In the genomic region with DNA sequence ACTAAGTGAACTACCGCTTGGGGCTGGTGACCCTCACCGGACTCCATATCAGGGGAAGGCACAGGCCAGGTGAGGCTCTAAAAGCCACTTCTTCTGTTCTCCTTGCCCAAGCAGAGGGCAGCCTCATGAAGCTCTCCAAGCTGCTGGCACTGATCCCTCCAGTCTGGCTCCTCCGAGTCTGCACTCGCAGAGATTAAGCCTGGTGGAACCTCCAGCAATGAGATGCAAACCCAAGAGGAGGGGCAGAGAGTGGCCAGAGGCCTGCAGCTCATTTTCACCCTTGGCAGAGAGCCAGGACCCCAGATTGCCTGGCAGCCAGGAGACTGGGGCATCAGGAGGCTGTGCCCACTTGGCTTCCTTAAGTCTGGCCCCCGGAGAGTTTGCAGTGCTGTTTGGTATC, we compare ENCODE assay signal across 10 mouse cellular contexts. TPM values are rescaled to one million over a fixed set of nuclear protein-coding genes. Genes with fewer than 3 reads are reported as not detected.
DNase-seq lines count a peak whose midpoint lies in the region; ATAC-seq lines count a peak whose summit lies in the region.
"Had no signal": no experiment of that assay in that cellular context is flagged by ENCODE, and none has a peak within 500 bp of the region (broad histone marks: within the 10 kb centered on the region; RNA-seq: fewer than 3 reads in every experiment).

No protein-coding gene starts in this region.

- peaks cover 17% of the 10 kb centered on the region for H3K36me3 ChIP-seq in kidney, embryonic 15.5 days
- H3K36me3 ChIP-seq in kidney, embryonic 14.5 days (ENCODE audit: control insufficient read depth, insufficient read depth, low read length), result no peaks in the 10 kb centered on the region
- no peaks in the 10 kb centered on the region for H3K36me3 ChIP-seq in forebrain, embryonic 16.5 days (ENCODE audit: control insufficient read depth, insufficient read depth)
- H3K36me3 ChIP-seq: liver, embryonic 13.5 days had no signal

- WGBS in kidney, embryonic 15.5 days, result 72% methylated on average over 5 of the region's 5 CpGs
- WGBS in kidney, embryonic 14.5 days, result 75% methylated on average over 5 of the region's 5 CpGs
- WGBS in forebrain, embryonic 16.5 days, result 55% methylated on average over 5 of the region's 5 CpGs

- H3K27ac ChIP-seq in kidney, embryonic 15.5 days, result peak overlapping the region; percentile 28
- no peak overlapping the region for H3K27ac ChIP-seq in kidney, embryonic 14.5 days (ENCODE audit: low read depth, low read length)
- H3K27ac ChIP-seq in forebrain, embryonic 16.5 days (ENCODE audit: low read length), result no peak overlapping the region
- H3K27ac ChIP-seq: liver, embryonic 13.5 days had no signal

- no peaks in the 10 kb centered on the region for H3K27me3 ChIP-seq in kidney, embryonic 15.5 days
- no peaks in the 10 kb centered on the region for H3K27me3 ChIP-seq in kidney, embryonic 14.5 days (ENCODE audit: control insufficient read depth, insufficient read depth, low read length)
- no peaks in the 10 kb centered on the region for H3K27me3 ChIP-seq in forebrain, embryonic 16.5 days (replicated peaks; ENCODE audit: control insufficient read depth, insufficient read depth, low read length)
- H3K27me3 ChIP-seq: liver, embryonic 13.5 days; Patski had no signal

- ATAC-seq in kidney, embryonic 15.5 days (replicated peaks; ENCODE audit: low FRiP score), result no peak
- ATAC-seq in kidney, embryonic 14.5 days (ENCODE audit: low FRiP score, low TSS enrichment), result no peak
- peak; percentile 31; the same call in 1 of the 2 replicates for ATAC-seq in forebrain, embryonic 16.5 days
- no peak for ATAC-seq in monocyte, adult 5-6 weeks (replicated peaks; ENCODE audit: insufficient number of reproducible peaks, low FRiP score, low TSS enrichment, poor library complexity, severe bottlenecking)
- ATAC-seq: Patski had no signal

- peaks cover 35% of the 10 kb centered on the region for H3K4me1 ChIP-seq in kidney, embryonic 15.5 days
- peaks cover 18% of the 10 kb centered on the region for H3K4me1 ChIP-seq in kidney, embryonic 14.5 days (ENCODE audit: control insufficient read depth, insufficient read depth, low read length)
- H3K4me1 ChIP-seq in forebrain, embryonic 16.5 days (replicated peaks; ENCODE audit: control insufficient read depth, insufficient read depth, low read length), result peaks cover 23% of the 10 kb centered on the region

- peaks cover 9% of the 10 kb centered on the region; the same call in 1 of the 2 replicates for H3K9me3 ChIP-seq in kidney, embryonic 15.5 days (replicated peaks)
- peaks cover 6% of the 10 kb centered on the region for H3K9me3 ChIP-seq in kidney, embryonic 14.5 days (ENCODE audit: control insufficient read depth, low read length)
- no peaks in the 10 kb centered on the region for H3K9me3 ChIP-seq in forebrain, embryonic 16.5 days (ENCODE audit: control insufficient read depth, low read length)
- H3K9me3 ChIP-seq: liver, embryonic 13.5 days had no signal

- H3K4me2 ChIP-seq in kidney, embryonic 15.5 days, result no peak overlapping the region
- H3K4me2 ChIP-seq in kidney, embryonic 14.5 days (replicated peaks; ENCODE audit: low read depth, low read length), result no peak overlapping the region
- no peak overlapping the region for H3K4me2 ChIP-seq in forebrain, embryonic 16.5 days (ENCODE audit: low read length)
- H3K4me2 ChIP-seq: liver, embryonic 13.5 days had no signal

- DNase-seq in NIH3T3 (ENCODE audit: low read depth), result peak; percentile 12
- DNase-seq in brain, adult 2 months (ENCODE audit: low read depth, low spot score), result peak; percentile 64
- DNase-seq in frontal cortex, postnatal 25 days (ENCODE audit: low spot score in 2 of 2), result no peak
- DNase-seq in gastrocnemius, postnatal 4 days (ENCODE audit: low spot score in 2 of 2), result no peak
- DNase-seq: liver, embryonic 13.5 days had no signal

- H3K4me3 ChIP-seq in kidney, embryonic 15.5 days (replicated peaks), result no peak overlapping the region
- H3K4me3 ChIP-seq in kidney, embryonic 14.5 days (ENCODE audit: low read length), result no peak overlapping the region
- H3K4me3 ChIP-seq in forebrain, embryonic 16.5 days (replicated peaks; ENCODE audit: low read length), result no peak overlapping the region
- H3K4me3 ChIP-seq: liver, embryonic 13.5 days had no signal

- 0 out of 2 replicates have a peak overlapping the region, but pooled peaks have one; percentile 19 for H3K9ac ChIP-seq in kidney, embryonic 15.5 days
- H3K9ac ChIP-seq in kidney, embryonic 14.5 days (ENCODE audit: low read depth, low read length), result no peak overlapping the region
- no peak overlapping the region for H3K9ac ChIP-seq in forebrain, embryonic 16.5 days (replicated peaks; ENCODE audit: low read depth, low read length)
- H3K9ac ChIP-seq: liver, embryonic 13.5 days had no signal

RNA-seq across cellular contexts. Expression of gene Prdm11, which starts 27.1 kb away (rescaled TPM):
- polyA plus RNA-seq in kidney, embryonic 15.5 days (2015; fragmentation: Nextera tagmentation; extraction: Ambion mirVana), result 5.5 and 7.1 TPM in 2 replicates
- 4.3 and 5.1 TPM in 2 replicates for polyA plus RNA-seq in kidney, embryonic 14.5 days (2014; fragmentation: Nextera tagmentation; extraction: Ambion mirVana)
- 1.7 and 2.4 TPM in 2 replicates for polyA plus RNA-seq in forebrain, embryonic 16.5 days (2015; fragmentation: Nextera tagmentation; extraction: Ambion mirVana)
- 1.4 to 6.8 TPM (median 4.0 TPM) in 3 replicates for total RNA-seq in monocyte, adult 5-6 weeks (2017)
- 1 to 10 TPM; 6.7 TPM for total RNA-seq in gastrocnemius, postnatal 4 days (2021)

Comparison
In these comparisons a context has a peak if more than half of its experiments do, and no peak if none do; other contexts are left out.
1. DNase-seq: peak in NIH3T3 (single experiment) and brain, adult 2 months (single experiment); none in frontal cortex, postnatal 25 days (0 of 2) and gastrocnemius, postnatal 4 days (0 of 2).